In genomic region chr5:100072557-100072956, GRCm38 (mm10) we compare ENCODE assay signal across 18 mouse cellular contexts.
"Had no signal": no experiment of that assay in that cellular context is flagged by ENCODE, and none has a peak within 500 bp of the region (broad histone marks: within the 10 kb centered on the region; RNA-seq: fewer than 3 reads in every experiment).

No protein-coding gene starts in this region.

- H3K9me3 ChIP-seq: midbrain, embryonic 10.5 days; midbrain, embryonic 12.5 days; neural tube, embryonic 13.5 days; neural tube, embryonic 15.5 days; stomach, embryonic 15.5 days had no signal

- H3K4me1 ChIP-seq: midbrain, embryonic 10.5 days; midbrain, embryonic 12.5 days; neural tube, embryonic 15.5 days; stomach, embryonic 15.5 days had no signal

- DNase-seq: lung, adult 18-20 months; lung, embryonic 14.5 days; lung, postnatal 10 days; lung, postnatal 4 days; right cerebral cortex, adult 18-20 months; right cerebral cortex, postnatal 25 days; right cerebral cortex, postnatal 4 days; thymus, adult 2 months; thymus, postnatal 25 days; thymus, postnatal 4 days had no signal

- H3K9ac ChIP-seq: lung, embryonic 14.5 days; midbrain, embryonic 12.5 days; neural tube, embryonic 13.5 days; neural tube, embryonic 15.5 days; stomach, embryonic 15.5 days had no signal

- H3K4me2 ChIP-seq: lung, embryonic 14.5 days; midbrain, embryonic 12.5 days; neural tube, embryonic 13.5 days; neural tube, embryonic 15.5 days; stomach, embryonic 15.5 days had no signal

- H3K27ac ChIP-seq: midbrain, embryonic 10.5 days; midbrain, embryonic 12.5 days; neural tube, embryonic 13.5 days; neural tube, embryonic 15.5 days; stomach, embryonic 15.5 days; stomach, postnatal 0 days had no signal

- H3K27me3 ChIP-seq: midbrain, embryonic 12.5 days; neural tube, embryonic 13.5 days; neural tube, embryonic 15.5 days; stomach, embryonic 15.5 days had no signal

- ATAC-seq: midbrain, embryonic 16.5 days had no signal

- H3K4me3 ChIP-seq: midbrain, embryonic 10.5 days; midbrain, embryonic 12.5 days; myocyte; neural tube, embryonic 13.5 days; neural tube, embryonic 15.5 days; stomach, embryonic 15.5 days had no signal
